Mouse (Mus musculus) heart, adult 2 months (tissue): ENCODE data around the gene Mmp7. TPM values are rescaled to one million over a fixed set of nuclear protein-coding genes. Genes with fewer than 3 reads are reported as not detected.
A peak's percentile ranks its signal among the peaks of the same experiment; 100 is the strongest.

Source experiments
- DNase-seq, 2 experiments: peaks; one replicate each; pipeline ENCODE4 v3.0.0; 2021
- H3K27ac ChIP-seq: fragments of 200-600 bp; 2 replicates; pipeline ENCODE4 v1.8.1; 2022
- H3K27me3 ChIP-seq: fragments of 200-500 bp; 2 replicates; pipeline ENCODE4 v1.6.1; 2012; ENCODE audit warnings: mild to moderate bottlenecking, low read length, inconsistent platforms, mixed read lengths; ENCODE audit not compliant: control insufficient read depth, insufficient read depth
- H3K36me3 ChIP-seq: fragments of 200-500 bp; 2 replicates; pipeline ENCODE4 v1.6.1; 2012; ENCODE audit warnings: low read length, inconsistent platforms; ENCODE audit not compliant: control insufficient read depth, insufficient read depth
- H3K4me1 ChIP-seq: fragments of 200-500 bp; 2 replicates; pipeline ENCODE4 v1.6.1; 2011; ENCODE audit warnings: low read length; ENCODE audit not compliant: control insufficient read depth, insufficient read depth
- H3K4me3 ChIP-seq: fragments of 200-600 bp; 2 replicates; pipeline ENCODE4 v1.8.1; 2022
- H3K79me2 ChIP-seq: fragments of 200-500 bp; replicated peaks from 2 replicates; pipeline ENCODE4 v1.6.1; 2012; ENCODE audit warnings: mild to moderate bottlenecking, inconsistent platforms, low read length, moderate library complexity, mixed read lengths; ENCODE audit not compliant: control insufficient read depth, insufficient read depth
- H3K9ac ChIP-seq: fragments of 200-500 bp; 2 replicates; pipeline ENCODE4 v1.6.1; 2012; ENCODE audit warnings: low read depth, mild to moderate bottlenecking, control low read depth, inconsistent platforms, low read length, mixed read lengths
- CTCF ChIP-seq: fragments of 200-600 bp; IDR thresholded peaks from 2 replicates; pipeline ENCODE4 v1.8.1; 2022; ENCODE audit warnings: antibody characterized with exemption, mild to moderate bottlenecking, moderate library complexity
- EP300 ChIP-seq: fragments of 200-500 bp; IDR thresholded peaks from 2 replicates; pipeline ENCODE4 v1.6.1; 2011; ENCODE audit warnings: low read depth, low read length, control low read depth; ENCODE audit not compliant: insufficient read depth
- POLR2A ChIP-seq: fragments of 200-500 bp; IDR thresholded peaks from 2 replicates; pipeline ENCODE4 v1.6.1; 2011; ENCODE audit warnings: mild to moderate bottlenecking, low read depth, low read length, control low read depth; ENCODE audit not compliant: insufficient read depth
- WGBS: fragments of 180-500 bp; shearing (Covaris S2); methylation state at CpG from one replicate; pipeline ENCODE4 v1.1.7; 2018; 5-methylcytosine and 5-hydroxymethylcytosine counted together
- intact Hi-C: fragments of 180-260 bp; cut with DNase I; formaldehyde crosslinking; loops from one replicate; pipeline ENCODE4 v1.15.1; 2025
- polyA plus RNA-seq: library from polyadenylated mRNA; depleted of rRNA; stranded (reverse); fragments of >200 nt; gene quantifications from 2 replicates; pipeline ENCODE4 v1.2.3, GENCODE M21; 2012
- total RNA-seq, 2 experiments: library from RNA; stranded (reverse); gene quantifications; 2 replicates each; pipeline ENCODE4 v1.2.3; 2021

Mmp7 gene
- total and polyA plus RNA-seq, 3 experiments = not detected

- 26% methylated on average over 4 of the region's 4 CpGs for WGBS
- TF ChIP-seq CTCF = peak; percentile 87
- no peak for TF ChIP-seq POLR2A
- Histone ChIP-seq H3K79me2 (no peaks in the 10 kb centered on the region), H3K4me1 (no peaks in the 10 kb centered on the region), H3K9ac (no peak overlapping the region), H3K27me3 (no peaks in the 10 kb centered on the region), H3K27ac (no peak overlapping the region), H3K36me3 (no peaks in the 10 kb centered on the region), H3K4me3 (no peak overlapping the region)
- intact Hi-C loops = loop anchor here (1.0 to 5.0 kb wide), 7 partner anchors 49 to 493 kb away; no protein-coding TSS in a partner anchor
- peak in 1 of 2 experiments; percentile 21 for DNase-seq
These were observed 22.4 kb downstream of the Mmp7 start for GRCm38 (mm10) chr9:7714062-7714907.

GRCm38 (mm10) chr9:7714908-7715175, 23.0 kb downstream of the Mmp7 start:
- Histone ChIP-seq H3K27me3 (no peaks in the 10 kb centered on the region), H3K4me1 (no peaks in the 10 kb centered on the region), H3K9ac (no peak overlapping the region), H3K36me3 (no peaks in the 10 kb centered on the region), H3K4me3 (no peak overlapping the region), H3K79me2 (no peaks in the 10 kb centered on the region), H3K27ac (no peak overlapping the region)
- DNase-seq = no peak
- TF ChIP-seq EP300 (no peak), POLR2A (no peak), CTCF (no peak)
- intact Hi-C loops = loop anchor here (1.0 to 5.0 kb wide), 7 partner anchors 48 to 492 kb away; no protein-coding TSS in a partner anchor
- WGBS = 59% methylated on average over 2 of the region's 2 CpGs

GRCm38 (mm10) chr9:7721543-7721942, 29.7 kb downstream of the Mmp7 start:
- intact Hi-C loops = no loop called here
- TF ChIP-seq CTCF (no peak), EP300 (no peak), POLR2A (no peak)
- H3K9ac ChIP-seq = no peak overlapping the region
- 93% methylated on average over 1 of the region's 1 CpGs for WGBS
- no peak for DNase-seq
- no peak overlapping the region for H3K27ac ChIP-seq
- no peaks in the 10 kb centered on the region for H3K27me3 ChIP-seq
- H3K4me3 ChIP-seq = no peak overlapping the region
- H3K4me1 ChIP-seq = no peaks in the 10 kb centered on the region
- no peaks in the 10 kb centered on the region for H3K79me2 ChIP-seq
- no peaks in the 10 kb centered on the region for H3K36me3 ChIP-seq

GRCm38 (mm10) chr9:7728997-7729396, 37.1 kb downstream of the Mmp7 start:
- TF ChIP-seq EP300 (no peak), POLR2A (no peak)
- intact Hi-C loops = no loop called here
- no peak overlapping the region for H3K4me3 ChIP-seq
- H3K4me1 ChIP-seq = no peaks in the 10 kb centered on the region
- H3K27ac ChIP-seq = no peak overlapping the region
- H3K79me2 ChIP-seq = no peaks in the 10 kb centered on the region
- H3K27me3 ChIP-seq = no peaks in the 10 kb centered on the region
- DNase-seq = no peak
- H3K36me3 ChIP-seq = no peaks in the 10 kb centered on the region
- no peak overlapping the region for H3K9ac ChIP-seq
- WGBS = 84% methylated on average over 4 of the region's 4 CpGs

- Histone ChIP-seq H3K9ac (no peak overlapping the region), H3K4me3 (no peak overlapping the region), H3K27ac (no peak overlapping the region), H3K27me3 (no peaks in the 10 kb centered on the region), H3K79me2 (no peaks in the 10 kb centered on the region), H3K4me1 (no peaks in the 10 kb centered on the region), H3K36me3 (no peaks in the 10 kb centered on the region)
- 86% methylated on average over 1 of the region's 1 CpGs for WGBS
- no peak for TF ChIP-seq EP300
- TF ChIP-seq POLR2A = no peak
- TF ChIP-seq CTCF = no peak
- intact Hi-C loops = no loop called here
- DNase-seq = no peak
These were observed 50.8 kb downstream of the Mmp7 start for GRCm38 (mm10) chr9:7742696-7743095.

GRCm38 (mm10) chr9:7744156-7744555, 52.3 kb downstream of the Mmp7 start:
- Histone ChIP-seq H3K36me3 (no peaks in the 10 kb centered on the region), H3K4me1 (no peaks in the 10 kb centered on the region), H3K9ac (no peak overlapping the region), H3K4me3 (no peak overlapping the region), H3K27me3 (no peaks in the 10 kb centered on the region), H3K27ac (no peak overlapping the region), H3K79me2 (no peaks in the 10 kb centered on the region)
- TF ChIP-seq POLR2A (no peak), EP300 (no peak), CTCF (no peak)
- intact Hi-C loops = no loop called here
- no peak for DNase-seq
- 40% methylated on average over 1 of the region's 1 CpGs for WGBS
